Mouse (Mus musculus): Measurements from ENCODE around the gene Itga6. TPM values are rescaled to one million over a fixed set of nuclear protein-coding genes. Genes with fewer than 3 reads are reported as not detected.
A peak's percentile ranks its signal among the peaks of the same experiment; 100 is the strongest.

The Itga6 gene
- polyA plus RNA-seq, 1 experiment from 2014 or later = 22.3 TPM

- Histone ChIP-seq H3K4me3 (ENCODE audit: low read depth, low read length) (no peak overlapping the region), H3K4me2 (no peak overlapping the region), H3K36me3 (ENCODE audit: control insufficient read depth, insufficient read depth, low read length) (no peaks in the 10 kb centered on the region), H3K4me1 (replicated peaks; ENCODE audit: control insufficient read depth, insufficient read depth, low read length) (no peaks in the 10 kb centered on the region), H3K27ac (ENCODE audit: low read depth, low read length) (no peak overlapping the region), H3K9me3 (ENCODE audit: control insufficient read depth, low read length) (no peaks in the 10 kb centered on the region), H3K9ac (ENCODE audit: low read depth, low read length) (no peak overlapping the region), H3K27me3 (replicated peaks; ENCODE audit: control insufficient read depth, insufficient read depth, low read length) (no peaks in the 10 kb centered on the region)
- WGBS = 62% methylated on average over 3 of the region's 3 CpGs
- no peak for DNase-seq (ENCODE audit: low spot score)
- no peak for ATAC-seq (replicated peaks; ENCODE audit: low FRiP score)
Measured at GRCm38 (mm10) chr2:71867019-71867418, 121.6 kb downstream of the Itga6 start.

- ATAC-seq (replicated peaks; ENCODE audit: low FRiP score) = no peak
- no peak for DNase-seq (ENCODE audit: low spot score)
Measured at GRCm38 (mm10) chr2:71867480-71867879, 122.1 kb downstream of the Itga6 start.

GRCm38 (mm10) chr2:71868256-71868655 is 122.8 kb downstream of the Itga6 start:
- Histone ChIP-seq H3K9me3 (ENCODE audit: control insufficient read depth, low read length) (no peaks in the 10 kb centered on the region), H3K4me3 (ENCODE audit: low read depth, low read length) (no peak overlapping the region), H3K4me1 (replicated peaks; ENCODE audit: control insufficient read depth, insufficient read depth, low read length) (0 out of 2 replicates have a peak, but pooled peaks cover 2% of the 10 kb centered on the region), H3K4me2 (no peak overlapping the region), H3K27me3 (replicated peaks; ENCODE audit: control insufficient read depth, insufficient read depth, low read length) (no peaks in the 10 kb centered on the region), H3K36me3 (ENCODE audit: control insufficient read depth, insufficient read depth, low read length) (no peaks in the 10 kb centered on the region), H3K9ac (ENCODE audit: low read depth, low read length) (no peak overlapping the region), H3K27ac (ENCODE audit: low read depth, low read length) (no peak overlapping the region)
- 90% methylated on average over 1 of the region's 1 CpGs for WGBS
- no peak for DNase-seq (ENCODE audit: low spot score)
- ATAC-seq (replicated peaks; ENCODE audit: low FRiP score) = no peak

More at GRCm38 (mm10) chr2:71867480-71867879, 122.1 kb downstream of the Itga6 start:
- Histone ChIP-seq H3K36me3 (ENCODE audit: control insufficient read depth, insufficient read depth, low read length) (no peaks in the 10 kb centered on the region), H3K27ac (ENCODE audit: low read depth, low read length) (no peak overlapping the region), H3K4me3 (ENCODE audit: low read depth, low read length) (no peak overlapping the region), H3K9ac (ENCODE audit: low read depth, low read length) (no peak overlapping the region), H3K4me2 (no peak overlapping the region), H3K4me1 (replicated peaks; ENCODE audit: control insufficient read depth, insufficient read depth, low read length) (0 out of 2 replicates have a peak, but pooled peaks cover 2% of the 10 kb centered on the region), H3K9me3 (ENCODE audit: control insufficient read depth, low read length) (no peaks in the 10 kb centered on the region), H3K27me3 (replicated peaks; ENCODE audit: control insufficient read depth, insufficient read depth, low read length) (no peaks in the 10 kb centered on the region)
- 30% methylated on average over 5 of the region's 5 CpGs for WGBS

GRCm38 (mm10) chr2:71872141-71872540 is 126.7 kb downstream of the Itga6 start:
- H3K27ac ChIP-seq (ENCODE audit: low read depth, low read length) = no peak overlapping the region
- no peak overlapping the region; the same call in 1 of the 2 replicates for H3K9ac ChIP-seq (ENCODE audit: low read depth, low read length)
- H3K36me3 ChIP-seq (ENCODE audit: control insufficient read depth, insufficient read depth, low read length) = peaks cover 1% of the 10 kb centered on the region; the same call in 1 of the 2 replicates
- H3K9me3 ChIP-seq (ENCODE audit: control insufficient read depth, low read length) = no peaks in the 10 kb centered on the region
- WGBS = 75% methylated on average over 10 of the region's 10 CpGs
- peaks cover 21% of the 10 kb centered on the region for H3K4me1 ChIP-seq (replicated peaks; ENCODE audit: control insufficient read depth, insufficient read depth, low read length)
- no peak for DNase-seq (ENCODE audit: low spot score)
- H3K4me2 ChIP-seq = peak overlapping the region; percentile 93
- ATAC-seq (replicated peaks; ENCODE audit: low FRiP score) = no peak
- no peaks in the 10 kb centered on the region for H3K27me3 ChIP-seq (replicated peaks; ENCODE audit: control insufficient read depth, insufficient read depth, low read length)
- H3K4me3 ChIP-seq (ENCODE audit: low read depth, low read length) = peak overlapping the region; percentile 88

GRCm38 (mm10) chr2:71872801-71873443 is 127.5 kb downstream of the Itga6 start, which contains the start of gene Pdk1:
Gene Pdk1 (plus strand): TSS chr2:71873224.
- peaks cover 8% of the 10 kb centered on the region; the same call in 1 of the 2 replicates for H3K36me3 ChIP-seq (ENCODE audit: control insufficient read depth, insufficient read depth, low read length)
- H3K27ac ChIP-seq (ENCODE audit: low read depth, low read length) = peak within 1 kb of the TSS; percentile 98
- peak within 1 kb of the TSS; percentile 88 for H3K4me3 ChIP-seq (ENCODE audit: low read depth, low read length)
- H3K27me3 ChIP-seq (replicated peaks; ENCODE audit: control insufficient read depth, insufficient read depth, low read length) = no peaks in the 10 kb centered on the region
- H3K4me2 ChIP-seq = peak within 1 kb of the TSS; percentile 93
- peak; percentile 94 for ATAC-seq (replicated peaks; ENCODE audit: low FRiP score)
- DNase-seq (ENCODE audit: low spot score) = peak; percentile 100
- H3K4me1 ChIP-seq (replicated peaks; ENCODE audit: control insufficient read depth, insufficient read depth, low read length) = peaks cover 28% of the 10 kb centered on the region
- WGBS = 0% methylated on average over 55 of the region's 55 CpGs
- H3K9me3 ChIP-seq (ENCODE audit: control insufficient read depth, low read length) = no peaks in the 10 kb centered on the region
- peak within 1 kb of the TSS; percentile 95 for H3K9ac ChIP-seq (ENCODE audit: low read depth, low read length)

GRCm38 (mm10) chr2:71873474-71874322 is 128.3 kb downstream of the Itga6 start:
- DNase-seq (ENCODE audit: low spot score) = peak; percentile 66
- Histone ChIP-seq H3K9ac (ENCODE audit: low read depth, low read length) (peak overlapping the region; percentile 95), H3K27me3 (replicated peaks; ENCODE audit: control insufficient read depth, insufficient read depth, low read length) (no peaks in the 10 kb centered on the region), H3K4me3 (ENCODE audit: low read depth, low read length) (peak overlapping the region; percentile 88), H3K4me1 (replicated peaks; ENCODE audit: control insufficient read depth, insufficient read depth, low read length) (peaks cover 31% of the 10 kb centered on the region), H3K36me3 (ENCODE audit: control insufficient read depth, insufficient read depth, low read length) (peaks cover 9% of the 10 kb centered on the region; the same call in 1 of the 2 replicates), H3K9me3 (ENCODE audit: control insufficient read depth, low read length) (no peaks in the 10 kb centered on the region), H3K27ac (ENCODE audit: low read depth, low read length) (peak overlapping the region; percentile 98), H3K4me2 (peak overlapping the region; percentile 93)
- peak; percentile 42 for ATAC-seq (replicated peaks; ENCODE audit: low FRiP score)
- 2% methylated on average over 50 of the region's 51 CpGs for WGBS

GRCm38 (mm10) chr2:71874422-71874821 is 129.0 kb downstream of the Itga6 start:
- H3K36me3 ChIP-seq (ENCODE audit: control insufficient read depth, insufficient read depth, low read length) = peaks cover 9% of the 10 kb centered on the region; the same call in 1 of the 2 replicates
- no peaks in the 10 kb centered on the region for H3K9me3 ChIP-seq (ENCODE audit: control insufficient read depth, low read length)
- H3K27me3 ChIP-seq (replicated peaks; ENCODE audit: control insufficient read depth, insufficient read depth, low read length) = no peaks in the 10 kb centered on the region
- peak overlapping the region; percentile 98 for H3K27ac ChIP-seq (ENCODE audit: low read depth, low read length)
- peak overlapping the region; percentile 93 for H3K4me2 ChIP-seq
- ATAC-seq (replicated peaks; ENCODE audit: low FRiP score) (0 out of 2 replicates have a peak, but pooled peaks have one; percentile 39), DNase-seq (ENCODE audit: low spot score) (no peak)
- peak overlapping the region; percentile 88 for H3K4me3 ChIP-seq (ENCODE audit: low read depth, low read length)
- 52% methylated on average over 2 of the region's 2 CpGs for WGBS
- peaks cover 31% of the 10 kb centered on the region for H3K4me1 ChIP-seq (replicated peaks; ENCODE audit: control insufficient read depth, insufficient read depth, low read length)
- peak overlapping the region; percentile 95 for H3K9ac ChIP-seq (ENCODE audit: low read depth, low read length)

- Histone ChIP-seq H3K36me3 (ENCODE audit: control insufficient read depth, insufficient read depth, low read length) (peaks cover 9% of the 10 kb centered on the region; the same call in 1 of the 2 replicates), H3K4me3 (ENCODE audit: low read depth, low read length) (peak overlapping the region; percentile 88), H3K4me1 (replicated peaks; ENCODE audit: control insufficient read depth, insufficient read depth, low read length) (peaks cover 31% of the 10 kb centered on the region), H3K27me3 (replicated peaks; ENCODE audit: control insufficient read depth, insufficient read depth, low read length) (no peaks in the 10 kb centered on the region), H3K27ac (ENCODE audit: low read depth, low read length) (peak overlapping the region; percentile 98), H3K9ac (ENCODE audit: low read depth, low read length) (peak overlapping the region; percentile 95), H3K4me2 (peak overlapping the region; percentile 93), H3K9me3 (ENCODE audit: control insufficient read depth, low read length) (no peaks in the 10 kb centered on the region)
- ATAC-seq (replicated peaks; ENCODE audit: low FRiP score) (no peak), DNase-seq (ENCODE audit: low spot score) (no peak)
- 54% methylated on average over 2 of the region's 2 CpGs for WGBS
Measured at GRCm38 (mm10) chr2:71874836-71875235, 129.4 kb downstream of the Itga6 start.

All from liver, embryonic 11.5 days (tissue).